Mouse (Mus musculus) MEL (cell line): ENCODE data around the gene Bfsp2. TPM values are rescaled to one million over a fixed set of nuclear protein-coding genes. Genes with fewer than 3 reads are reported as not detected.

Experiments used
- DNase-seq: peaks from one replicate; pipeline ENCODE4 v3.0.0; 2011; ENCODE audit warnings: low read depth, low spot score
- H3K27ac ChIP-seq: 2 replicates; pipeline ENCODE4 v1.5.1; 2012; ENCODE audit warnings: low read depth, mild to moderate bottlenecking, control low read depth, low read length, moderate library complexity; ENCODE audit not compliant: control insufficient read depth
- H3K27me3 ChIP-seq, 2 experiments: fragments of 150-350 bp in 1 of 2; sonication (generic) in 1 of 2; 2 replicates each; pipeline ENCODE4 v1.6.1; 2012; ENCODE audit warnings: low read length in 2 of 2, mild to moderate bottlenecking in 2 of 2, improper control_type of control experiment in 1 of 2, moderate library complexity in 1 of 2; ENCODE audit not compliant: insufficient read depth in 2 of 2, control insufficient read depth in 1 of 2
- H3K36me3 ChIP-seq, 2 experiments: 2 replicates each; pipeline ENCODE4 v1.6.1; 2012 to 2014; ENCODE audit warnings: low read length in 2 of 2, improper control_type of control experiment in 1 of 2, inconsistent platforms in 1 of 2, mild to moderate bottlenecking in 1 of 2; ENCODE audit not compliant: insufficient read depth in 2 of 2, control insufficient read depth in 1 of 2
- H3K4me1 ChIP-seq, 2 experiments: fragments of 150-350 bp in 1 of 2; sonication (generic) in 1 of 2; 2 replicates each; pipeline ENCODE4 v1.6.1; 2012; ENCODE audit warnings: low read length in 2 of 2, improper control_type of control experiment in 1 of 2, mild to moderate bottlenecking in 1 of 2; ENCODE audit not compliant: insufficient read depth in 2 of 2, control insufficient read depth in 1 of 2
- H3K4me3 ChIP-seq, 2 experiments: fragments of 150-350 bp in 1 of 2; sonication (generic) in 1 of 2; 2 replicates each; pipeline ENCODE4 v1.5.1; 2012; ENCODE audit warnings: low read depth in 2 of 2, low read length in 2 of 2, mild to moderate bottlenecking in 2 of 2, moderate library complexity in 2 of 2, control low read depth in 1 of 2, improper control_type of control experiment in 1 of 2; ENCODE audit not compliant: control insufficient read depth in 1 of 2, insufficient read depth in 1 of 2
- H3K79me2 ChIP-seq: 2 replicates; pipeline ENCODE4 v1.6.1; 2012; ENCODE audit warnings: mild to moderate bottlenecking, low read length, moderate library complexity; ENCODE audit not compliant: control insufficient read depth, poor library complexity, insufficient read depth
- H3K9ac ChIP-seq: 2 replicates; pipeline ENCODE4 v1.6.1; 2012; ENCODE audit warnings: low read depth, mild to moderate bottlenecking, control low read depth, low read length, moderate library complexity; ENCODE audit not compliant: control insufficient read depth, poor library complexity, severe bottlenecking
- H3K9me3 ChIP-seq: fragments of 150-350 bp; sonication (generic); replicated peaks from 2 replicates; pipeline ENCODE4 v1.6.1; 2012; ENCODE audit warnings: mild to moderate bottlenecking, low read length, improper control_type of control experiment, moderate library complexity; ENCODE audit not compliant: insufficient read depth
- BHLHE40 ChIP-seq: IDR thresholded peaks from 2 replicates; pipeline ENCODE4 v1.6.1; 2012; ENCODE audit warnings: low read depth, mild to moderate bottlenecking, inconsistent platforms, low read length, improper control_type of control experiment, borderline replicate concordance
- CHD1 ChIP-seq: IDR thresholded peaks from 2 replicates; pipeline ENCODE4 v1.6.1; 2012; ENCODE audit warnings: low read depth, mild to moderate bottlenecking, inconsistent platforms, low read length, improper control_type of control experiment
- CTCF ChIP-seq, 3 experiments: IDR thresholded peaks in 2 of 3; conservative IDR thresholded peaks in 1 of 3; 2 replicates each; pipeline ENCODE4 v1.5.1; 2011 to 2012; ENCODE audit warnings: low read length in 3 of 3, low read depth in 2 of 3, mild to moderate bottlenecking in 2 of 3, improper control_type of control experiment in 1 of 3, inconsistent platforms in 1 of 3, mixed read lengths in 1 of 3, moderate library complexity in 1 of 3; ENCODE audit not compliant: control insufficient read depth in 1 of 3, insufficient read depth in 1 of 3, poor library complexity in 1 of 3, severe bottlenecking in 1 of 3
- EP300 ChIP-seq, 2 experiments: IDR thresholded peaks; 2 replicates each; pipeline ENCODE4 v1.6.1; 2011; ENCODE audit warnings: improper control_type of control experiment in 2 of 2, low read length in 2 of 2, low read depth in 1 of 2, mild to moderate bottlenecking in 1 of 2
- GABPA ChIP-seq: IDR thresholded peaks from 2 replicates; pipeline ENCODE4 v1.6.1; 2012; ENCODE audit warnings: low read depth, mild to moderate bottlenecking, inconsistent platforms, low read length, improper control_type of control experiment, moderate library complexity
- JUND ChIP-seq: IDR thresholded peaks from 2 replicates; pipeline ENCODE4 v1.6.1; 2011; ENCODE audit warnings: low read depth, mild to moderate bottlenecking, improper control_type of control experiment, low read length
- MAX ChIP-seq: IDR thresholded peaks from 2 replicates; pipeline ENCODE4 v1.6.1; 2011; ENCODE audit warnings: low read length, improper control_type of control experiment
- MXI1 ChIP-seq: IDR thresholded peaks from 2 replicates; pipeline ENCODE4 v1.6.1; 2011; ENCODE audit warnings: mild to moderate bottlenecking, low read depth, low read length, improper control_type of control experiment
- MYB ChIP-seq: IDR thresholded peaks from 2 replicates; pipeline ENCODE4 v1.6.1; 2011; ENCODE audit warnings: mild to moderate bottlenecking, low read depth, low read length, improper control_type of control experiment
- MYC ChIP-seq: IDR thresholded peaks from 2 replicates; pipeline ENCODE4 v1.6.1; 2011; ENCODE audit warnings: low read depth, mild to moderate bottlenecking, low read length, improper control_type of control experiment, moderate library complexity
- NELFE ChIP-seq: IDR thresholded peaks from 2 replicates; pipeline ENCODE4 v1.6.1; 2011; ENCODE audit warnings: low read depth, low read length, improper control_type of control experiment
- POLR2A ChIP-seq, 2 experiments: IDR thresholded peaks; 2 replicates each; pipeline ENCODE4 v1.6.1; 2011 to 2012; ENCODE audit warnings: low read length in 2 of 2, mild to moderate bottlenecking in 2 of 2, control low read depth in 1 of 2, improper control_type of control experiment in 1 of 2, low read depth in 1 of 2, moderate library complexity in 1 of 2; ENCODE audit not compliant: control insufficient read depth in 1 of 2, insufficient read depth in 1 of 2, poor library complexity in 1 of 2
- SIN3A ChIP-seq: IDR thresholded peaks from 2 replicates; pipeline ENCODE4 v1.6.1; 2012; ENCODE audit warnings: low read length, improper control_type of control experiment, inconsistent platforms
- USF1 ChIP-seq: IDR thresholded peaks from 2 replicates; pipeline ENCODE4 v1.6.1; 2014; ENCODE audit warnings: low read depth, mild to moderate bottlenecking, inconsistent platforms, low read length, improper control_type of control experiment, moderate library complexity
- USF2 ChIP-seq, 2 experiments: IDR thresholded peaks; 2 replicates each; pipeline ENCODE4 v1.6.1; 2011 to 2012; ENCODE audit warnings: improper control_type of control experiment in 2 of 2, low read length in 2 of 2, borderline replicate concordance in 1 of 2, inconsistent platforms in 1 of 2, low read depth in 1 of 2, mild to moderate bottlenecking in 1 of 2; ENCODE audit not compliant: insufficient read depth in 1 of 2
- ZC3H11A ChIP-seq: IDR thresholded peaks from 2 replicates; pipeline ENCODE4 v1.6.1; 2012; ENCODE audit warnings: low read depth, mild to moderate bottlenecking, inconsistent platforms, low read length, improper control_type of control experiment
- ZKSCAN1 ChIP-seq: IDR thresholded peaks from 2 replicates; pipeline ENCODE4 v1.6.1; 2012; ENCODE audit warnings: low read depth, mild to moderate bottlenecking, inconsistent platforms, low read length, improper control_type of control experiment, moderate library complexity
- polyA plus RNA-seq, 2 experiments: library from polyadenylated mRNA; stranded (reverse) in 1 of 2; unstranded in 1 of 2; fragments of >175 nt in 1 of 2; fragments of >200 nt in 1 of 2; gene quantifications; 2 replicates each; pipeline versions ENCODE4 v1.2.1 to v1.2.4; 2012; ENCODE audit warnings: low replicate concordance in 2 of 2, low read depth in 1 of 2; ENCODE audit not compliant: insufficient read length in 2 of 2, insufficient read depth in 1 of 2, missing spikeins in 1 of 2
- total RNA-seq: library from RNA; depleted of rRNA; stranded (reverse); fragments of 300-350 nt; gene quantifications from 2 replicates; pipeline ENCODE4 v1.2.3, GENCODE M21; 2012

Gene Bfsp2
- total and polyA plus RNA-seq, 3 experiments, result 0.27 to 2.4 TPM; not detected in 1

DNA sequence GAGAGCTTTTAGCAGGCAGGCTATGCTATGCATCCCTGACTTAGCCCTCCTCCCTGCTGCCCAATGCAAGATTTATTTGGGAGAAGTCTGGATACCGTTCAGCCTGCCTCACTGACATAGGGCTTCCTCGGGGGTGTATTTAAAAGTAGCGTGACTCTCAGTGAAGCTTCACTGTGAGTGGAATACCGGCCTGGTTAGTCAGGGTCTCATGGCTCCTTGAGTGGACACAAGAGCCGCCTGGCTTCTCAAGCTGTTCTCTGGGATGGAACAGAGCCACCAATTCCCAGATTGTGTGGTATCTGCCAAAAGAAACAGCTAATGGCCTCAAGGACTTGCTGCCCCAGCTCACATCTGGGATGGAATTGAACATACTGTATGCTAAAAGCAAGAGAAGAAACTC, 43.1 kb downstream of the Bfsp2 start:
- no peak overlapping the region for H3K27ac ChIP-seq
- TF ChIP-seq MYC, result no peak
- no peak for TF ChIP-seq USF2 (IDR thresholded peaks at IDR 0.05; ENCODE audit: borderline replicate concordance in 1 of 2, insufficient read depth in 1 of 2, low read depth in 1 of 2, low read length in 2 of 2)
- no peak for TF ChIP-seq ZKSCAN1
- no peak for TF ChIP-seq GABPA
- TF ChIP-seq MYB, result no peak
- no peak for TF ChIP-seq POLR2A (IDR thresholded peaks at IDR 0.05; ENCODE audit: control insufficient read depth in 1 of 2, insufficient read depth in 1 of 2, low read depth in 1 of 2, low read length in 2 of 2, poor library complexity in 1 of 2)
- TF ChIP-seq CTCF (IDR thresholded peaks at IDR 0.05 in 2 of 3, conservative IDR thresholded peaks at IDR 0.05 in 1 of 3; ENCODE audit: control insufficient read depth in 1 of 3, insufficient read depth in 1 of 3, low read depth in 2 of 3, low read length in 3 of 3, poor library complexity in 1 of 3, severe bottlenecking in 1 of 3), result no peak
- no peak for TF ChIP-seq NELFE
- no peak for TF ChIP-seq JUND
- no peak for TF ChIP-seq MAX
- no peak for TF ChIP-seq MXI1
- TF ChIP-seq USF1, result no peak
- no peak for TF ChIP-seq ZC3H11A
- TF ChIP-seq SIN3A, result no peak
- no peak for TF ChIP-seq EP300 (IDR thresholded peaks at IDR 0.05; ENCODE audit: low read depth in 1 of 2, low read length in 2 of 2)
- TF ChIP-seq CHD1, result no peak

DNA sequence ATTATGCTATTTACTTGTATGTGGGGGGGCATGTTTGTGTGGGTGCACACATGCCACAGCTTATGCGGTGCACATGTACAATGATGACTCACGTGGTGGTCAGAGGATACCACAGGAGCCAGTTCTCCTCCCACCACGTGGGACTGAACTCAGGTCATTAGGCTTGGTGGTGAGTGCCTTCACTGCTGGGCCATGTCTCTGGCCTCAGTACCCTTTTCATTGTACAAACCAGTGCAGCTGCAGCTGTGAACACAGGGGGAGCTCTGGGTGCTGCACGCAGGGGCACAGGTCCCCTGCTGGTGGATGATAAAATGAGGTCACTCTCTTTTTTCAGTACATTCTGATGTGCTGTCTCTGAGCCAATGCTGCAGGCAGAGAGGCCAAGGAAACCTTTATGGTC, 46.1 kb downstream of the Bfsp2 start:
- DNase-seq, result no peak
- Histone ChIP-seq H3K9me3 (no peaks in the 10 kb centered on the region), H3K27ac (no peak overlapping the region), H3K4me1 (no peaks in the 10 kb centered on the region), H3K27me3 (no peaks in the 10 kb centered on the region), H3K79me2 (no peaks in the 10 kb centered on the region), H3K36me3 (no peaks in the 10 kb centered on the region), H3K4me3 (no peak overlapping the region), H3K9ac (no peak overlapping the region)
- no peak for TF ChIP-seq BHLHE40
- peak; percentile 5 to 40 (median 7); a peak in 2 of 6 replicates for TF ChIP-seq CTCF (IDR thresholded peaks at IDR 0.05 in 2 of 3, conservative IDR thresholded peaks at IDR 0.05 in 1 of 3; ENCODE audit: control insufficient read depth in 1 of 3, insufficient read depth in 1 of 3, low read depth in 2 of 3, low read length in 3 of 3, poor library complexity in 1 of 3, severe bottlenecking in 1 of 3)

More for the DNA sequence above, 43.1 kb downstream of the Bfsp2 start:
- H3K79me2 ChIP-seq, result no peaks in the 10 kb centered on the region
- no peaks in the 10 kb centered on the region for H3K27me3 ChIP-seq
- no peak overlapping the region for H3K4me3 ChIP-seq
- no peak for DNase-seq
- no peak overlapping the region for H3K9ac ChIP-seq
- no peaks in the 10 kb centered on the region for H3K4me1 ChIP-seq
- no peaks in the 10 kb centered on the region for H3K36me3 ChIP-seq
- no peaks in the 10 kb centered on the region for H3K9me3 ChIP-seq
